In the genomic region with DNA sequence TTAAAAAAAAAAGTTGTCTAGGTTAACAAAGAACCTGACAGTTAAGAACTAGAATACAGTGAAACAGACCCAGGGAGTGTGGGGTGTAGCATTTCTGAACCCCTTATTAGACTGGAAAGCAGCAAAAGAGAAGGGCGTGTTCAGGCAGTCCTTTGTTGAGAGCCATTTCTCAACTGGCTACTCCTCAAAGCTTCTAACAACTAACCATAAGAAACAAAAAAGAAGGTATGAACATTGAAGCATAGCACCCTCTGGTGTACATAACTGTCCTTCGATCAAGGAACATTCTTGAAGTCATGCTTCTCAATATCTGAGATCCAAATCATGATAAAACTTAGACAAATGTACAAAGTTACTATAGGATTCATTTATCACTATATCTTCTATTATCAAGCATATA, we compare ENCODE assay signal across 13 mouse cellular contexts.
DNase-seq lines count a peak whose midpoint lies in the region; ATAC-seq and TF ChIP-seq lines count a peak whose summit lies in the region.
"Had no signal": no experiment of that assay in that cellular context is flagged by ENCODE, and none has a peak within 500 bp of the region (broad histone marks: within the 10 kb centered on the region; RNA-seq: fewer than 3 reads in every experiment).

No protein-coding gene starts in this region.

- no peak overlapping the region for H3K27ac ChIP-seq in kidney, postnatal 0 days
- H3K27ac ChIP-seq in limb, embryonic 10.5 days = no peak overlapping the region
- H3K27ac ChIP-seq: heart, embryonic 13.5 days; limb, embryonic 13.5 days had no signal

- no peak overlapping the region for H3K4me2 ChIP-seq in kidney, postnatal 0 days (ENCODE audit: low read length)
- H3K4me2 ChIP-seq: heart, embryonic 13.5 days; limb, embryonic 13.5 days had no signal

- WGBS in kidney, postnatal 0 days = 61% methylated on average over 2 of the region's 2 CpGs
- WGBS in limb, embryonic 10.5 days = 78% methylated on average over 2 of the region's 2 CpGs

- no peak overlapping the region for H3K9ac ChIP-seq in kidney, postnatal 0 days (ENCODE audit: low read depth, low read length)
- H3K9ac ChIP-seq: heart, embryonic 13.5 days; limb, embryonic 13.5 days had no signal

- H3K4me3 ChIP-seq in kidney, postnatal 0 days (replicated peaks; ENCODE audit: low read depth, low read length) = no peak overlapping the region
- H3K4me3 ChIP-seq in limb, embryonic 10.5 days = no peak overlapping the region
- H3K4me3 ChIP-seq: heart, embryonic 13.5 days; limb, embryonic 13.5 days; megakaryocyte, embryonic 14.5 days had no signal

- TF ChIP-seq CTCF in kidney, postnatal 0 days (IDR thresholded peaks at IDR 0.05; ENCODE audit: low read depth) = peak; percentile 59

- H3K36me3 ChIP-seq in kidney, postnatal 0 days (ENCODE audit: insufficient read depth, low read length) = no peaks in the 10 kb centered on the region
- H3K36me3 ChIP-seq in limb, embryonic 10.5 days = no peaks in the 10 kb centered on the region
- H3K36me3 ChIP-seq: heart, embryonic 13.5 days; limb, embryonic 13.5 days had no signal

- H3K27me3 ChIP-seq in kidney, postnatal 0 days (ENCODE audit: insufficient read depth, low read length) = no peaks in the 10 kb centered on the region
- no peaks in the 10 kb centered on the region for H3K27me3 ChIP-seq in limb, embryonic 10.5 days (ENCODE audit: low read depth, poor library complexity, severe bottlenecking)
- H3K27me3 ChIP-seq: heart, embryonic 13.5 days; limb, embryonic 13.5 days had no signal

- ATAC-seq in kidney, postnatal 0 days (replicated peaks; ENCODE audit: low FRiP score, low read depth) = no peak
- ATAC-seq in CD4-positive, CD25-positive, alpha-beta regulatory T cell, adult 4 months = peak; percentile 92

- no peaks in the 10 kb centered on the region for H3K9me3 ChIP-seq in kidney, postnatal 0 days (replicated peaks; ENCODE audit: low read length)
- no peaks in the 10 kb centered on the region for H3K9me3 ChIP-seq in limb, embryonic 10.5 days (replicated peaks)
- H3K9me3 ChIP-seq: heart, embryonic 13.5 days; limb, embryonic 13.5 days; megakaryocyte, embryonic 14.5 days had no signal

- H3K4me1 ChIP-seq in kidney, postnatal 0 days (replicated peaks; ENCODE audit: insufficient read depth, low read length) = peaks cover 6% of the 10 kb centered on the region; the same call in 1 of the 2 replicates
- H3K4me1 ChIP-seq in limb, embryonic 10.5 days = peaks cover 10% of the 10 kb centered on the region; the same call in 1 of the 2 replicates
- H3K4me1 ChIP-seq: limb, embryonic 13.5 days had no signal

- peak; percentile 53 for DNase-seq in kidney, postnatal 0 days (ENCODE audit: low spot score)
- DNase-seq in kidney, adult 11 months = no peak
- peak; percentile 44 for DNase-seq in A20 (ENCODE audit: low read depth, low spot score)
- DNase-seq in lung, postnatal 10 days = peak; percentile 30
- no peak for DNase-seq in Muller cell, postnatal 12 days (ENCODE audit: inconsistent ontology term)
- no peak for DNase-seq in limb, embryonic 10.5 days (ENCODE audit: low spot score)
- DNase-seq: cerebellum, adult 2 months; layer of hippocampus, adult 9-11 months; right cerebral cortex, adult 18-20 months had no signal

Comparison
In these comparisons a context has a peak if more than half of its experiments do, and no peak if none do; other contexts are left out.
1. DNase-seq: peak in kidney, postnatal 0 days (single experiment), A20 (single experiment) and lung, postnatal 10 days (single experiment); none in kidney, adult 11 months (single experiment), Muller cell, postnatal 12 days (single experiment) and limb, embryonic 10.5 days (single experiment).